Mouse (Mus musculus) stomach, embryonic 16.5 days (tissue): ENCODE data around the gene Tsku. TPM values are rescaled to one million over a fixed set of nuclear protein-coding genes. Genes with fewer than 3 reads are reported as not detected.
A peak's percentile ranks its signal among the peaks of the same experiment; 100 is the strongest.

Source experiments
- ATAC-seq: fragments of 200-750 bp; cut with Nextera tagmentation; 2 replicates; pipeline ENCODE4 v1.8.0; 2017; ENCODE audit warnings: moderate number of reproducible peaks, moderate TSS enrichment; ENCODE audit not compliant: insufficient read depth, low FRiP score
- H3K27ac ChIP-seq: fragments of 300-500 bp; sonication (generic); 2 replicates; pipeline ENCODE4 v1.5.1; 2014; ENCODE audit warnings: low read length
- H3K27me3 ChIP-seq: fragments of 300-500 bp; sonication (generic); 2 replicates; pipeline ENCODE4 v1.6.1; 2014; ENCODE audit warnings: low read length, control low read depth, mixed read lengths; ENCODE audit not compliant: control insufficient read depth, insufficient read depth
- H3K36me3 ChIP-seq: fragments of 300-500 bp; sonication (generic); 2 replicates; pipeline ENCODE4 v1.6.1; 2014; ENCODE audit warnings: low read length; ENCODE audit not compliant: control insufficient read depth, insufficient read depth
- H3K4me1 ChIP-seq: fragments of 300-500 bp; sonication (generic); 2 replicates; pipeline ENCODE4 v1.6.1; 2014; ENCODE audit warnings: low read length, control low read depth, mixed read lengths; ENCODE audit not compliant: control insufficient read depth, insufficient read depth
- H3K4me2 ChIP-seq: fragments of 300-500 bp; sonication (generic); 2 replicates; pipeline ENCODE4 v1.6.1; 2014; ENCODE audit warnings: low read depth, low read length, mixed read lengths
- H3K4me3 ChIP-seq: fragments of 300-500 bp; sonication (generic); replicated peaks from 2 replicates; pipeline ENCODE4 v1.5.1; 2014; ENCODE audit warnings: mild to moderate bottlenecking, low read length
- H3K9ac ChIP-seq: fragments of 300-500 bp; sonication (generic); 2 replicates; pipeline ENCODE4 v1.6.1; 2014; ENCODE audit warnings: low read length
- H3K9me3 ChIP-seq: fragments of 300-500 bp; sonication (generic); replicated peaks from 2 replicates; pipeline ENCODE4 v1.6.1; 2016; ENCODE audit warnings: low read length, control low read depth; ENCODE audit not compliant: control insufficient read depth
- WGBS: fragments of 180-500 bp; shearing (Covaris S2); extraction: QIAGEN DNeasy Blood & Tissue Kit; methylation state at CpG from one replicate; pipeline ENCODE4 v1.1.7; 2014; 5-methylcytosine and 5-hydroxymethylcytosine counted together
- polyA plus RNA-seq: library from polyadenylated mRNA; unstranded; fragments of >200 nt; fragmentation: Nextera tagmentation; extraction: Ambion mirVana; gene quantifications from 2 replicates; pipeline ENCODE4 v1.2.1, GENCODE M21; 2015

Tsku gene
- polyA plus RNA-seq, 1 experiment from 2014 or later: 9.9 TPM

DNA sequence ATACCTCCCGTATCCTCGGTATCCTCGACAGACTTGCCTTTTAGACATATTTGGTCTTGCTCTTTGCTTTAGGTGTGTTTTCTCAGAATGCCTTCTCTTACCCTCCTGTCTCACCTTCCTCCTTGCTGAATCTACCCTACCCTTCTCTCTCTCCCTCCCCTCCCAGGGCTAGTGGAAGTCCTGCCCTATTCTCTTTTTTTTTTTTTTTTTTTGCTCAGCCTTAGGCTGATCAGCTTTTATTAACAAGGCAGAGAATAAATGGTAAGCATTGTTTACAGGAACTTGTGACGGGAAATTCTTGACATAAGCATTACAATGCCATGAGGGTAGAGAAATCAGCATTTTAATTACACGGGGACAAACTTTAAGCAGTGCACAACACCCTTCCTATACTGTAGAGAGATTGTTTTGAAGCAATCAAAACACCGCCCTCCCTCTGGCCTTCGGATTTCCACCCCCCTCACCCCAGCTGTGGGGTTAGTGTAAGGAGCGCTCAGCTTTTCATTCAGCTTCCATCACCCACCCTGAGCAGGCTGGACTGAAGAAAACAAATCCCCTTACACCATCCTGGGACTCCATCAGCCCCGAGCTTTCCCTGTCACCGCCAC is 8.7 kb upstream of the Tsku start:
- Histone ChIP-seq H3K27me3 (no peaks in the 10 kb centered on the region), H3K9me3 (no peaks in the 10 kb centered on the region), H3K9ac (no peak overlapping the region), H3K27ac (no peak overlapping the region), H3K4me1 (no peaks in the 10 kb centered on the region), H3K36me3 (no peaks in the 10 kb centered on the region), H3K4me3 (no peak overlapping the region), H3K4me2 (no peak overlapping the region)
- 54% methylated on average over 10 of the region's 10 CpGs for WGBS
- ATAC-seq: no peak

DNA sequence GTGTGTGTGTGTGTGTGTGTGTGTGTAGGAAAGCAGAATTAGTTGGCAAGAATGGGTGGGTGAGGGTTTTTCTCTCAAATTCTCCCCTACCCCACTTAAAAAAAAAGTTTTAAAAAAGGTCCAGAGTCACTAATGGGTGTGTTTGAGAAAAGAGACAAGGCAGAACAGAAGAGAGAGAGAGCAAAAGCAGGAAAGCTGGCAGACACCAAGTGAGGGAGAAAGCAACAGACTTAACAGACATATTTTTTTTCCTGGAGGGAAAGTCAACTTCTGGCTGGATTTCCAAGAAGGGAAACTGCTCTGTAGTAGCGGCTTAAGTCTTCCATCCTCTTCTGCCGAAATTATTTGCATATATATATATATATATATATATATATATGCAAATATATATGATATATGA is 534 bp upstream of the Tsku start:
- no peak for ATAC-seq
- no peaks in the 10 kb centered on the region for H3K36me3 ChIP-seq

DNA sequence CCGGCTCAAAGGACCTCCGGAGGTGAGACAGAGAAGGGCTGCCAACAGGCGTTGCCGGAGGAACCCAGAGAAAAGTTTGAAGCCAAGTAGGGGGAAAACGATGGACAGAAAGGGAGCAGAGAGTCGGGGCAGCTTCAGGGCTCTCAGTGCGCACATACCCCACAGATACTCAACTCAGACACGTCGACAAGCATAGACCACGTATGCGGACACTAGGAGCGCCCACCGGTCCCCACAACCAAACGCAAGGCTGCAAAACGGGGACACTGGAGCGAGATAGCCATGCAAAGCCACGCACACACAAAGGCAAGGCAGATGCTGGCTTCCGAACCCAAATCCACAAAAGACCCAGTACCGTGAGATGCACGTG is 522 bp downstream of the Tsku start:
- peak; percentile 1; the same call in 1 of the 2 replicates for ATAC-seq
- WGBS: 0% methylated on average over 20 of the region's 20 CpGs

More for the DNA sequence above, 534 bp upstream of the Tsku start:
- Histone ChIP-seq H3K27ac (peak overlapping the region; percentile 93), H3K4me3 (peak overlapping the region; percentile 51), H3K27me3 (no peaks in the 10 kb centered on the region), H3K9ac (peak overlapping the region; percentile 83), H3K4me1 (peaks cover 25% of the 10 kb centered on the region), H3K9me3 (no peaks in the 10 kb centered on the region), H3K4me2 (peak overlapping the region; percentile 76)
- 9% methylated on average over 2 of the region's 2 CpGs for WGBS

GRCm38 (mm10) chr7:98359951-98360620 is 1.0 kb downstream of the Tsku start:
- H3K4me1 ChIP-seq: peaks cover 39% of the 10 kb centered on the region
- WGBS: under 1% methylated on average over 33 of the region's 33 CpGs
- peak overlapping the region; percentile 83 for H3K9ac ChIP-seq
- peak; percentile 54 for ATAC-seq
- H3K27me3 ChIP-seq: no peaks in the 10 kb centered on the region
- peak overlapping the region; percentile 76 for H3K4me2 ChIP-seq
- H3K36me3 ChIP-seq: no peaks in the 10 kb centered on the region
- peak overlapping the region; percentile 93 for H3K27ac ChIP-seq
- peak overlapping the region; percentile 51 for H3K4me3 ChIP-seq
- no peaks in the 10 kb centered on the region for H3K9me3 ChIP-seq

More for the DNA sequence above, 522 bp downstream of the Tsku start:
- Histone ChIP-seq H3K4me2 (peak overlapping the region; percentile 76), H3K4me3 (peak overlapping the region; percentile 51), H3K4me1 (peaks cover 34% of the 10 kb centered on the region), H3K36me3 (no peaks in the 10 kb centered on the region), H3K27ac (peak overlapping the region; percentile 93), H3K9me3 (no peaks in the 10 kb centered on the region), H3K27me3 (no peaks in the 10 kb centered on the region), H3K9ac (peak overlapping the region; percentile 83)

- H3K4me2 ChIP-seq: no peak overlapping the region
- no peaks in the 10 kb centered on the region for H3K36me3 ChIP-seq
- H3K9me3 ChIP-seq: no peaks in the 10 kb centered on the region
- ATAC-seq: no peak
- no peaks in the 10 kb centered on the region for H3K27me3 ChIP-seq
- 76% methylated on average over 1 of the region's 1 CpGs for WGBS
- no peak overlapping the region for H3K27ac ChIP-seq
- H3K9ac ChIP-seq: no peak overlapping the region
- no peak overlapping the region for H3K4me3 ChIP-seq
- peaks cover 52% of the 10 kb centered on the region for H3K4me1 ChIP-seq
These were observed 3.1 kb downstream of the Tsku start for GRCm38 (mm10) chr7:98358016-98358415.

GRCm38 (mm10) chr7:98357324-98357723 is 3.8 kb downstream of the Tsku start:
- ATAC-seq: no peak
- no peak overlapping the region for H3K9ac ChIP-seq
- H3K27ac ChIP-seq: no peak overlapping the region
- no peaks in the 10 kb centered on the region; the same call in 1 of the 2 replicates for H3K36me3 ChIP-seq
- H3K27me3 ChIP-seq: no peaks in the 10 kb centered on the region
- no peak overlapping the region for H3K4me2 ChIP-seq
- no peaks in the 10 kb centered on the region for H3K9me3 ChIP-seq
- H3K4me3 ChIP-seq: no peak overlapping the region
- H3K4me1 ChIP-seq: peaks cover 52% of the 10 kb centered on the region
- 82% methylated on average over 5 of the region's 5 CpGs for WGBS

- no peak overlapping the region for H3K4me3 ChIP-seq
- 33% methylated on average over 4 of the region's 4 CpGs for WGBS
- H3K9me3 ChIP-seq: no peaks in the 10 kb centered on the region
- peaks cover 47% of the 10 kb centered on the region for H3K4me1 ChIP-seq
- 0 out of 2 replicates have a peak, but pooled peaks have one; percentile 3 for ATAC-seq
- H3K27ac ChIP-seq: peak overlapping the region; percentile 46
- H3K9ac ChIP-seq: peak overlapping the region; percentile 43; the same call in 1 of the 2 replicates
- H3K4me2 ChIP-seq: peak overlapping the region; percentile 11; the same call in 1 of the 2 replicates
- H3K27me3 ChIP-seq: no peaks in the 10 kb centered on the region
- peaks cover 6% of the 10 kb centered on the region; the same call in 1 of the 2 replicates for H3K36me3 ChIP-seq
These were observed 6.2 kb downstream of the Tsku start for GRCm38 (mm10) chr7:98354921-98355310.

DNA sequence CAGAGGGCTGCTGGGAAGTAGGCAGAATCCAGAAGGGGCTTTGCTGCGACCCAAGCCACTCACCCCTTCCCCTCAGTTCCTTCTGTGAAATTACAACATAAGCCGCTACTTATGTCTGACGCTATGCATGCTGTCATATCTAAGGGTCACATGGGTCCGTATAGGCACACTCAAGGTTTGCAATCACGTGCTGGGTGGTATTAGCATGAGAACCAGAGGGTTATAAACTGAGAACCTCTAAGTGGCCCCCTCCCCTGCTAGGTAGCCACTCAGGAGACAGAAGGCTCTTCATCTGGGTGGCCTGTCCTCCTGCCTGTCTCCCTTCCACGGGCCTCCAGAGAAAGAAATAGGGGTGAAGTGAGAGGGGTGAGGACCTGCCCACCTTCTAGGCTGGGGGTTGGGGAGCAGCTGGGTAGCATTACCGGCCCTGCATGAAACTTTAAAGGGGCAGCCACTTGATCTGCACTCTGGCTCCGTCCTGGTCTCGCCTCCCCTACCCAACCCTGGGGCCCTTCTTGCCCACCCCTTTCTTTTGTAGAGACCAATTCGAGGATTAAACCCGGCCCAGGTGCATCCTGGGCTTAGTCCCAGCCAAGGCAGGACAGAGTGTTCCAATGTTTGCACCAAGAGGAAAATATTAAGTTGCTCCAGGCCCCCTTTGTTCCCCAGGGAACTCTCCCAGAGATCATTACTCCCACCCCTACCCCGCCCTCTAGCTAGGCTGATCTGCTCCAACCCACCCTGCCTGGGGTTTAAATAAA is 6.8 kb downstream of the Tsku start:
- peaks cover 6% of the 10 kb centered on the region; the same call in 1 of the 2 replicates for H3K36me3 ChIP-seq
- H3K4me1 ChIP-seq: peaks cover 42% of the 10 kb centered on the region
- 22% methylated on average over 12 of the region's 12 CpGs for WGBS
- H3K27me3 ChIP-seq: no peaks in the 10 kb centered on the region
- H3K9ac ChIP-seq: peak overlapping the region; percentile 43; the same call in 1 of the 2 replicates
- no peaks in the 10 kb centered on the region for H3K9me3 ChIP-seq
- peak; percentile 15; the same call in 1 of the 2 replicates for ATAC-seq
- no peak overlapping the region for H3K4me3 ChIP-seq
- H3K27ac ChIP-seq: peak overlapping the region; percentile 46; the same call in 1 of the 2 replicates
- H3K4me2 ChIP-seq: peak overlapping the region; percentile 11; the same call in 1 of the 2 replicates
